Comparison of ENCODE assay signal across 18 mouse cellular contexts in genomic region chr2:13450895-13451294, GRCm38 (mm10). TPM values are rescaled to one million over a fixed set of nuclear protein-coding genes. Genes with fewer than 3 reads are reported as not detected.
DNase-seq lines count a peak whose midpoint lies in the region; ATAC-seq and TF ChIP-seq lines count a peak whose summit lies in the region.
"Had no signal": no experiment of that assay in that cellular context is flagged by ENCODE, and none has a peak within 500 bp of the region (broad histone marks: within the 10 kb centered on the region; RNA-seq: fewer than 3 reads in every experiment).

No protein-coding gene starts in this region.

- 76% methylated on average over 3 of the region's 3 CpGs for WGBS in hindbrain, embryonic 12.5 days
- WGBS in hindbrain, postnatal 0 days = 71% methylated on average over 3 of the region's 3 CpGs
- WGBS in hindbrain, embryonic 14.5 days = 64% methylated on average over 3 of the region's 3 CpGs

- H3K4me3 ChIP-seq in hindbrain, embryonic 12.5 days = no peak overlapping the region
- no peak overlapping the region for H3K4me3 ChIP-seq in hindbrain, postnatal 0 days (ENCODE audit: low read length)
- H3K4me3 ChIP-seq in C2C12 (ENCODE audit: insufficient read depth, poor library complexity, severe bottlenecking) = no peak overlapping the region
- H3K4me3 ChIP-seq in hindbrain, embryonic 14.5 days (replicated peaks; ENCODE audit: low read length) = no peak overlapping the region
- H3K4me3 ChIP-seq: forebrain, embryonic 10.5 days; heart, adult 2 months had no signal

- H3ac ChIP-seq in C2C12 (ENCODE audit: control insufficient read depth, insufficient read length, low read depth) = no peak overlapping the region

- no peaks in the 10 kb centered on the region for H3K79me3 ChIP-seq in C2C12 (ENCODE audit: low read depth)

- no peak overlapping the region for H3K4me2 ChIP-seq in hindbrain, embryonic 12.5 days (replicated peaks)
- no peak overlapping the region for H3K4me2 ChIP-seq in hindbrain, postnatal 0 days (ENCODE audit: low read depth, low read length)
- H3K4me2 ChIP-seq in hindbrain, embryonic 14.5 days (replicated peaks) = no peak overlapping the region

- ATAC-seq in hindbrain, embryonic 12.5 days (ENCODE audit: low FRiP score) = no peak
- ATAC-seq in hindbrain, postnatal 0 days = no peak
- ATAC-seq in hindbrain, embryonic 14.5 days (ENCODE audit: low FRiP score) = peak; percentile 38
- ATAC-seq: intestine, postnatal 0 days; liver, postnatal 0 days had no signal

- no peak for TF ChIP-seq CTCF in hindbrain, postnatal 0 days (IDR thresholded peaks at IDR 0.05; ENCODE audit: low read depth)
- no peak for TF ChIP-seq CTCF in C2C12 (IDR thresholded peaks at IDR 0.05; ENCODE audit: control insufficient read depth, insufficient read depth, insufficient read length)

- H3K27me3 ChIP-seq in hindbrain, embryonic 12.5 days = no peaks in the 10 kb centered on the region
- H3K27me3 ChIP-seq in hindbrain, postnatal 0 days (ENCODE audit: insufficient read depth, low read length) = no peaks in the 10 kb centered on the region
- no peaks in the 10 kb centered on the region for H3K27me3 ChIP-seq in C2C12 (ENCODE audit: control insufficient read depth, insufficient read depth, insufficient read length)
- no peaks in the 10 kb centered on the region for H3K27me3 ChIP-seq in hindbrain, embryonic 14.5 days (ENCODE audit: control insufficient read depth, insufficient read depth, low read length)

- H3K36me3 ChIP-seq in hindbrain, embryonic 12.5 days = no peaks in the 10 kb centered on the region
- H3K36me3 ChIP-seq in hindbrain, postnatal 0 days (ENCODE audit: insufficient read depth, low read length) = no peaks in the 10 kb centered on the region
- H3K36me3 ChIP-seq in C2C12 (ENCODE audit: control insufficient read depth, insufficient read depth) = no peaks in the 10 kb centered on the region
- H3K36me3 ChIP-seq in hindbrain, embryonic 14.5 days (replicated peaks; ENCODE audit: control insufficient read depth, insufficient read depth) = no peaks in the 10 kb centered on the region
- H3K36me3 ChIP-seq: forebrain, embryonic 10.5 days had no signal

- 0 out of 2 replicates have a peak overlapping the region, but pooled peaks have one; percentile 30 for H3K27ac ChIP-seq in hindbrain, embryonic 12.5 days
- no peak overlapping the region for H3K27ac ChIP-seq in hindbrain, postnatal 0 days
- no peak overlapping the region for H3K27ac ChIP-seq in hindbrain, embryonic 14.5 days
- H3K27ac ChIP-seq: forebrain, embryonic 10.5 days; heart, adult 2 months had no signal

- no peaks in the 10 kb centered on the region for H3K9me3 ChIP-seq in hindbrain, embryonic 12.5 days (replicated peaks)
- no peaks in the 10 kb centered on the region for H3K9me3 ChIP-seq in hindbrain, postnatal 0 days (ENCODE audit: low read length)
- H3K9me3 ChIP-seq in hindbrain, embryonic 14.5 days (ENCODE audit: control insufficient read depth, low read length) = no peaks in the 10 kb centered on the region
- H3K9me3 ChIP-seq: forebrain, embryonic 10.5 days had no signal

- DNase-seq in adrenal gland, adult (ENCODE audit: inconsistent age in 2 of 2, low spot score in 1 of 2) = peak; percentile 56 to 62
- DNase-seq in adrenal gland, adult 18-20 months (ENCODE audit: low spot score in 2 of 2) = no peak
- DNase-seq in hindbrain, postnatal 0 days (ENCODE audit: low spot score) = no peak
- DNase-seq in hindbrain, embryonic 14.5 days (ENCODE audit: low spot score) = no peak
- DNase-seq in natural killer cell, adult 2 months (ENCODE audit: low spot score in 2 of 2) = no peak
- no peak for DNase-seq in ovary, postnatal 36 days (ENCODE audit: low spot score)
- DNase-seq: cerebellum, adult 2 months; heart, adult 2 months; kidney, postnatal 25 days; left cerebral cortex, postnatal 4 days; liver, postnatal 0 days; retina, postnatal 1 day; spleen, adult 18-20 months; thymus, postnatal 25 days had no signal

- H3K4me1 ChIP-seq in hindbrain, embryonic 12.5 days = no peaks in the 10 kb centered on the region; the same call in 1 of the 2 replicates
- no peaks in the 10 kb centered on the region for H3K4me1 ChIP-seq in hindbrain, postnatal 0 days (ENCODE audit: insufficient read depth, low read length)
- H3K4me1 ChIP-seq in hindbrain, embryonic 14.5 days (replicated peaks; ENCODE audit: control insufficient read depth, insufficient read depth, low read length) = peaks cover 4% of the 10 kb centered on the region

- H3K9ac ChIP-seq in hindbrain, embryonic 12.5 days = no peak overlapping the region
- no peak overlapping the region for H3K9ac ChIP-seq in hindbrain, postnatal 0 days (replicated peaks; ENCODE audit: low read length)
- H3K9ac ChIP-seq in hindbrain, embryonic 14.5 days = no peak overlapping the region
- H3K9ac ChIP-seq: liver, postnatal 0 days had no signal

- no peaks in the 10 kb centered on the region for H3K79me2 ChIP-seq in C2C12 (ENCODE audit: control insufficient read depth, insufficient read depth)

TF ChIP-seq in C2C12, 6 proteins besides CTCF, POLR2A, EP300 and RAD21:
- TF ChIP-seq CEBPB (IDR thresholded peaks at IDR 0.05; ENCODE audit: low read depth) = peak; percentile 92
- no peak for TF ChIP-seq MYOG (IDR thresholded peaks at IDR 0.05; ENCODE audit: control insufficient read depth, extremely low read depth, insufficient read length)
- TF ChIP-seq USF1 (IDR thresholded peaks at IDR 0.05; ENCODE audit: low read depth) = peak; percentile 98
- peak; percentile 49 for TF ChIP-seq FOSL1 (IDR thresholded peaks at IDR 0.05; ENCODE audit: insufficient read depth, low read length, poor library complexity, severe bottlenecking)
- TF ChIP-seq MYOD1 (IDR thresholded peaks at IDR 0.05; ENCODE audit: control insufficient read depth, insufficient read length, low read depth) = peak; percentile 34
- TF ChIP-seq MAX (IDR thresholded peaks at IDR 0.05) = peak; percentile 86

RNA-seq across cellular contexts. Expression of gene Cubn, which starts 40.7 kb away (rescaled TPM):
- under 1 TPM; 0.19 to 0.36 TPM for total RNA-seq in adrenal gland, adult 18-20 months (2021)
- polyA plus RNA-seq in hindbrain, embryonic 12.5 days (2016; fragmentation: Nextera tagmentation; extraction: Ambion mirVana) = 0.29 and 0.32 TPM in 2 replicates
- total RNA-seq in hindbrain, postnatal 0 days (2014; rRNA removed) = 1.0 and 1.6 TPM in 2 replicates
- 0.32 and 0.41 TPM in 2 replicates for polyA plus RNA-seq in hindbrain, postnatal 0 days (2015; fragmentation: Nextera tagmentation; extraction: Ambion mirVana)
- polyA plus RNA-seq in C2C12 (2012; fragmentation: generic; extraction: Trizol) = 0.36 TPM
- 0.21 and 0.38 TPM in 2 replicates for polyA plus RNA-seq in hindbrain, embryonic 14.5 days (2014; fragmentation: Nextera tagmentation; extraction: Ambion mirVana)
- polyA plus RNA-seq: liver, postnatal 0 days had no signal

Comparison
In these comparisons a context has a peak if more than half of its experiments do, and no peak if none do; other contexts are left out.
1. DNase-seq: peak in adrenal gland, adult (2 of 2); none in adrenal gland, adult 18-20 months (0 of 2), hindbrain, postnatal 0 days (single experiment), hindbrain, embryonic 14.5 days (single experiment), natural killer cell, adult 2 months (0 of 2) and ovary, postnatal 36 days (single experiment).